Mouse (Mus musculus) embryo, embryonic 10.5 days (tissue): ENCODE results near the gene Per3.

Experiments
- DNase-seq: peaks from one replicate; pipeline ENCODE4 v3.0.0-alpha.2; 2015; ENCODE audit warnings: low spot score

Per3 gene

DNA sequence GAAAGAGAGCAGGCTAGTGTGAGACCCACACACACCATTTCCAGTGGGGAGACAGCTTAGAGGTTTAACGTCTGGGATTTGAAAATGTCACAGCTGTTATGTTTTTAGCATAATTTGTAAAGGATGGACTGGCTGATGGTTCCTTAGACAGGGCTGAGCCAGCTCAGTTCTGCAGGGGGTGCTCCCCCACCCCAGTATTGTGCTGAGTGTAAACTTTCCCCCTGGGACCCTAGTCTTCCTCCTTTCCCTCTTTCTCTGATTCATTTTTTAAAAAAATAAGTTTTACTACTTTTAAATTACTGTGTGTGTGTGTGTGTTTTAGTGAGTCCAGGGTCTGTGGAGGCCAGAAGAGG, 87.4 kb downstream of the Per3 start:
- no peak for DNase-seq

DNA sequence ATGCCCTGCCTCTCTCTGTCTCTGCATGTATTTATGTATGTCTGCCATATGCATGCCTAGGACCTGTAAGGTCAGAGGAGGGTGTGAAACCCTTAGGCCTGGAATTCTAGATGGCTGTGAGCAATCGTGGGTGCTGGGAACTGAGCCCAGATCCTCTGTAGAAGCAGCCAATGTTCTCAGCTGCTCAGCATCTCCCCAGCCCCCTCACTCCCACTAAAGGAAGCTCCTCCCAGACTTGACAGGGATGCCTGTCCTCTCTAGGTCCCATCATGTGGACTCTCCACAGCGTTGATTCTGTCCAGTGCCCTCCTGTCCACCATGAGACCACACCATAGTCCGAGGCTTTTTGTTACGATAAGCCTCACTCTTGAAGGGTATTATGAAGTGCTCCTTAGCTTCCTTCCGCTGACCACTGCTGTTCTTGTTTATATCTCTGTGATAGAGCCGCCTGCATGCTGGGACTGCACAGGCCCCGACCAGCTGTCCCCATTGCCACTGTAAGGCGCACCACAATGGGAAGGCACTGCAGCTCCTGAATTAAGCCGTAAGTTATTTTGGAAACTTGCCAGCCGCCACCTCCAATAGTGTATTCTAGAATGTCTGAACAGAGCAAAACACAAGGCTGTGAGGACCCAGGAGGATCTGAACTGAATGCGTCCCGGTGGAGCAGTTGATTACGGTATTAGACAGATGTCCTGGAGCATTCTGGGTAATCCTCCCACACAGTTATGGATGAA, 87.9 kb downstream of the Per3 start:
- DNase-seq, result no peak
